Mouse (Mus musculus): ENCODE data around the gene Tspoap1.

Tspoap1 gene

DNA sequence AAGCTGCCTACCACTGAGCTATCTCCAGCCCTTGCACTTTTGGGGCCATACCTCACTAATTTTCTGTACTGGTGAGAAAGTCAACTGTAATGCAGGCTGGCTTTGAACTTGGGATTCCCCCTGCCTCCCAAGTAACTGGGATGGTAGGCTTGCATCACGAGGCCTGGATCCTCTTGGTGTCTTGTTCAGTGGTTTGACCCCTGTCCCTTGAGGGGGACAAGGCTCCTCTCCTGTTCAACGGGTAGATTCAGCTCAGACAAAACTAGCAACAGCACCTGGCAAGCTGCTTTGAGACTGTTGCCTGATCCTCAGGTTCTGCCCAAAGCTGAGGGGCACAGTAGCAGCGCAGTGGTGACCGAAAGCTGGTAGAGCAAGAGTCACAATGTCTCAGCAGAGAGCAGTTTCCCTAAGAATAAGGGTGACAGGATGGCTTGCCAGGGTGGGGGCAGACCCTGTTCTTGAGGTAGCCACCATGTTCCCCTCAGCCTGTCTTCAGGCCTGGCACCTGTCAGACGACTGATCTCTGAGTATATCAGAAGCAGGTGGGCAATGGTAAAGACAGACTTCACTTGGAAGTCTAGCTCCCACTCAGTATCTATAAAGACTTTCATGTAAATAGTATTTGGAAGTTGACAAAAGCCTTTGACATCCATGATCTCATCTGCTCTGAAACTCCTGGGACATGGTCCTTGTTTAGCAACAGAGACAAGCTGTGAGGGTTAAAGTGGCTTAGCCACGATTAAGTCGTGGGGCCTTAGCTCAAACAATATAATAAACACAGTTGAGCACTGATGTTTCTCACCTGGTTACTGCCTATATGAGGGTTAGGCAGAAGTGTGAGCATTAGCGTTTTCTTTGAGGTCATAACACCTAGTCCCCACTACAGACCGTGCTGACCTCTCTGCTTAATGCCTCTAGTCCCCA, 14.4 kb upstream of the Tspoap1 start:
- DNase-seq (ENCODE audit: low spot score): no peak

DNA sequence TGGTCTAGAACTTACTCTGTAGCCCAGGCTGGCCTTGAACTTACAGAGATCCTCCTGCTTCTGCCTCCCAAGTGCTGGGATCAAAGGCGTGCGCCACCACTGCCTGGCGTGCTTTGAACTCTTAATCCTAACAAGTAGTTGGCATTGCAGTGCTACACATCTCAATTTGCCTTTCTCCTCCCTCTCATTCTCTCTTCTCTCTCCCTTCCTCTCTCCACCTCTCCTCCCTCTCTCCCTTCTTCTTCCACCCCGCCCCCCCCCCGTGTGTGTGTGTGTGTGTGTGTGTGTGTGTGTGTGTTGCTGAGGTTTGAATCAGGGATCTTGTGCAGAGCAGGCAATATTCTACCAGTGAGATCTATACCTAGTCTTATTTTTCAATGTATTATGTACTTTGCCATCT, 13.0 kb upstream of the Tspoap1 start:
- DNase-seq (ENCODE audit: low spot score): no peak

DNA sequence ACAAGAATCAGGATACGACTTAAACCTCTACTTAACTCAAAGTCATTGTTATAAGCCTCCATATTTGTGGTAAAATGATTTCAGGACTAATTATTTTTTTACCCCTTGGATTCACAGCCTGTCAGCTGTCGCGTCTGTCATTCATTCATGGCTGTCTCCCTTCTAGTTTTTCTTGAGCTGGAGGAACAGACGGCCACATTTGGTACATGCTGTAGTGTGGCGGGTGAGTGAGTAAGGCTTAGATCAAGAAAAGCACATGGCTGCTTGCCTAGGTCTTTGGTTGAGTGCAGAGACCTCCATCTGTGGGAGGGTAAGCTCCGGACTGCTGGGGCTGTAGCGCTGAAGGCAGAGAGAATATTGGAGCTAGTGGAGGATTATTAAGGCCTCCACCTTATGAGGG, 12.6 kb upstream of the Tspoap1 start:
- no peak for DNase-seq (ENCODE audit: low spot score)

DNA sequence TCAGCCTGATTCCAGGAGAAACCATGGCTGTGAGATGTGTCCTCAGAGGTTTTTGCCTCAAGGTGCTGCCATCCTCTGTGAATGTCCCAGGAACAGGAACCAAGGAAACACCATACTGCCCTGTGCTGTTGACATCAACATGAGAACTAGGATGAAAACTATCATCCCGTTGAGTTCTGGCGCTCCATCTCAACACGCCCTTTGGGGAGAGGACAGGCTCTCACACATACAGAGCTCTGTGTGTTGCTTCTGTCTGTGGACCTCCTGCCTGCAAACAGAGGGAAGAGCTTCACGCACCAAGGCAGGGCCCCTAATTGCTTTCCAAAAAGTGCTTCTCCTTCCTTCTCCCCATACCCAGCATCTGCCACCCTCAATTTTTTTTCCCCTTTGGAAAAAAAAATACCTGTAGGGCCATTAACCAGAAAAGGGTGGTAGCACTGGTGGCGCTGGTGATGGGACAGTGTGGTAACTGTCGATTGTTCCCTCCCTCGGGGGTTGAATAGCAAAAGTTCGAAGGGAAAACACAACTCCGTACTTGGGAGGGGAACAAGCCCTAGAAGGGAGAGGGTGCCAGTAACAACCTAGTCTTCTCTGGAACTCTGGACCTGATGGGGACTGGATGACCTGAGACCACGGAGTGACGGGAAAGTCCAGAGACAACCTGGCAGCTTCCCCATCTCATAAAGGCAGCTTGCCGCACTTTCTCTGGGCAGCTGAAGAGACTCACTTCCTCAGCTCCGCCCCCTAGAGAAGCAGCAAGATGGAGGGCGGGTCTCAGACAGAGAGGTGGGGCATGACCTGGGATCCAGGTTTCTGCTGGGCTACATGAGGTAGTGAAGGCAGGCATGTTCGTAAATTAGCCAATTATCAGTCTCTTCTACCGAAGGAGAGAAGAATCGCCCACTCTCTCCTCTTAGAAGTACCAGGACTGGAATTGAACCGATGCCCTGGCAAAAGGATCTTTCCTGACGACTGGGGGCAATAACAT, 11.9 kb upstream of the Tspoap1 start:
- no peak for DNase-seq (ENCODE audit: low spot score)

DNA sequence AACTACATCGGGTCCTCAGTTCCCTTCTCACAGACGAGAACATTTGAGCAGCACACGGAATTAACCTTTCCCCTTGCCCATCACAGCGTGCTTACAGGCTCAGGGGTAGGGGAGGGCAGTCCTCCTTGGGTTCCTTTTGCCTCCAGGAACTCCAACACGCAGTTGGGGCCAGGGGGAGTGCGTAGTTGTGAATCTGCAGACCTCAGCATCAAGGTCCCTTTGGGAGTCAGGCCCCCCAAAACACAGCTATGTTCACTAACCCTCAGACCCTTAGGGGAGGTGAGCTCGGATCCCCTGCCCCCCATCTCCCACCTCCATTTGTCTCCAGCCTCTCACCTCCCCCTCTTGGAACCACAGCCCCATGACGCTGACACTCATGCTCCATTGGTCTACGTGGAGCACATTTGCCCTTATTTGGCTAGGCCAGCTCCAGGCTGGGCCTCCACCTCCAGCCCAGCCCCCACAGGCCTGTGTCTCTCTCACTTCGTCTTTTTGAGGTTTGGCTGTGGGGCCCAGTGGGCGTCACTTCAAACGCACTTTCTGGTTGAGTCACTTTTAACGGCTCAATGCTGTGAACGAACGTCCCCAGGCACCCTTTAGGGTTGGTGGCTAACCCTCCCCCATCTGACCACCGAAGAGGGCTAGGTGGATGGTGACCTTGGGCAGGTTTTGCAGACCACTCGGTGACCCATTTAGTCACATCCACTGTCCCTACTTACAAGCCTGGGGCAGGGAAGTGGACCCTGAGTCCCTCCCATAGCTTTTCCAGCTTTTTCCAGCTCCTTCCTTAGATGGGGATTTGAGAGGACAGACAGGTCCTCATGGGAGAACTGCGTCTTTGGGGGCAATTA, 10.9 kb upstream of the Tspoap1 start:
- DNase-seq (ENCODE audit: low spot score): no peak

DNA sequence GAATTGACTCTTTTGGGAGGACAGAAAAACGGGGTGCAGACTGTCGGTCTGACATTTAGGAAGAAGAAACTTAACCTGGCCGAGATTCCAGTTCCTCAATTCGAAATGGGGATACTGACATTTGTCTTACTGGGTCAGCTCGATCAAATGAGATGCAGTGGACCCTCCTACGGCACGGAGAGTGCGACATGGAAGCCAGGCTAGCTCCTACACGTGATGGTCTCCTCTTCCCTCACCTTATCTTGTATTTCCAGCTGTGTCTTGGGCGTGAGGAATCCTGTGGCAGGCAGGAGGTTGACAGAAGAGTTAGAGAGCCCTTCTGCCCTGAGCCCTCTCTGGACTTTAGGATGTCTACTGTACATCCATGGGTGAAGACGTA, 10.3 kb upstream of the Tspoap1 start:
- no peak for DNase-seq (ENCODE audit: low spot score)

DNA sequence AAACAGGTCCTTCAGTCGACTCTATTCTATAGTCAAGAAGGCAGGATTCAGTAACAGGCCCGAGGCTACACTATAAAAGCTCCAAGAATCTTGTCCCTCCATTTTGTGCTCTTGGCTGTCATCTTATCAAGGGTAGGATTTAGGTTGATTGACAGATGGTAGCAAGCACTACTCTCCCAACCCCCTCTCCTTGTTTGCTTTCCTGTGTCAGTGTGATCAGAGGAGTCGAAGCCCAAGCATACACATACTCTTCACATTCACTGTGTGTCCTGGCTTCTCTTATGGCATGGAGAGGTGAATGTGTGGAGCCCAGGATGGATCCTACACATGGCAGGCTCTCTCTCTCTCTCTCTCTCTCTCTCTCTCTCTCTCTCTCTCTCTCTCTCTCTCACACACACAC, 9.8 kb upstream of the Tspoap1 start:
- no peak for DNase-seq (ENCODE audit: low spot score)

DNA sequence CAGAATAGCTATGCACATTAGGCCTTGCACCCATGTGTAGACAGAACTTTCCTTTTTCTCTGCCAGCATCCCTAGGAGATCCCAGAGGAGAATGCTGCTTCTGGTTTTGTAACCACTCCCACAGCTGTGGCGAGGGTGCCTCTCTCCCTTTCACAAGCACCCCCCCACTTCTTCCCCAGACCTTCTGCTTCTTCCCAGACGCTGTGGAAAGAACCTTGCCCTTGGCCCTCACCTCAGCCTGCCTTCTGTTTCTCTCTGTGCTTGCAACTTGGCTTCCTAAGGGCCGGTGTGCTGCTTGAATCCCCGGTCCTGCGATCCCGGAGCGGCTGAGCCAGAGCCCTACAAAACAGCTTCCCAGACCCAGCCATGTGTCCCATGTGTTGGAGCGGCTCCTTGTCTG, 9.3 kb upstream of the Tspoap1 start:
- no peak for DNase-seq (ENCODE audit: low spot score)

DNA sequence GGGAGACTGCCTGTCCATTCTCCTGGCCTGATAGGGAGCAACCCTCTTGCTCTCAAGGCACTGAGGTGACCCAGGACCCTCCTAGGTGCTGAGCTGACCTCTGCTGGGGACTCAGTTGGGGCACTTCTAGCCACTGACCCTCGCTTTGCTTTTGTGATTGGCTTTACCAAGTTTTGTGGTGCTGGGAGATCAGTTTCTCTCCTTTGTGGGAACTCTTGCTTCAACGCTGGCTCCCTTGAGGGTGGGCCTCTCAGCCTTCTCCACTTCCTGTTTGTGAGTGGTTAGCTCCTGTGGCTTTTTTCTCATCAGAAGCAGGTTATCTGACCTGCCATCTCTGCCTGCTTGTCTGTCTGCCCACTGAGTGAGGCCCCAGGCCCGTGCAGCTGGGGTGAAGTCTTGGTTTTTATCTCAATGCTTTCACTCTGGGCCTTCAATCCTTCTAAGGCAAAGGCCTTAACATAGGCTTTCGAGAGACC, 8.8 kb upstream of the Tspoap1 start:
- no peak for DNase-seq (ENCODE audit: low spot score)

DNA sequence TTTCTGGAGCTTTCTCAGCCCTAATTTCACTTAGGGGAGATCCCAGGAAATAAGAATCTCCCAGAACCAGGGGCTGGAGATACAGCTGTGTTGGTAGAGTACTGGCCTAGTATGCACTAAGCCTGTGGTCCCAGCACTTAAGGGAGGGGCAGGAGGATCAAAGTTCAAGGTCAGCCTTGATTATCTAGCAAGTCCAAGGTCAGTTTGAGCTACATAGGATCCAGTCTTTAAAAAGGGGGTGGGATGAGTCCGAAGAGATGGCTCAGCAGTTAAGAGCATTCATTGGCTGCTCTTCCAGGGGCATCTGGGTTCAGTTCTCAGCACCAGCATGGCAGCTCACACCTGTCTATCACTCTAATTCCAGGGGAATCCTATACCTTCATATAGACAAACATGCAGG, 8.0 kb upstream of the Tspoap1 start:
- no peak for DNase-seq (ENCODE audit: low spot score)

DNA sequence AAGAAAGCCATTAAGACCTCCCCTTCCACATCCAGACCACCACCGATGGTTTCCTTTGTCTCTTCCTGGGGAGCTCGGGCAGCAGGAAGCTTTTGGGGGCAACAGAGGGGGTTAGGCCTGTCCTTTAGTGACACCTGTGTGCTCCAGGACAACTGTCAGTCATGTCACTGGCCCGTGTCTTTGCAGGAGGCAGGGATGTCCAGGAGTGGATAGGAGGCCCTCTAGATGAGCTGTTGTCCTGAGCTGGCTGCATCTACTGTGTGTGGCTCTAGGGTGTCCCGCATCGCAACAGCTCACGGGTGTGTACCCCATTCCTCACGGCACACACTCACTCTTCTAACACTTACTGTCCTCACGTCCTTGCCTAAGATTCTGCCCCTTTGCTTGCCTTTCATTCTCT, 7.1 kb upstream of the Tspoap1 start:
- no peak for DNase-seq (ENCODE audit: low spot score)

DNA sequence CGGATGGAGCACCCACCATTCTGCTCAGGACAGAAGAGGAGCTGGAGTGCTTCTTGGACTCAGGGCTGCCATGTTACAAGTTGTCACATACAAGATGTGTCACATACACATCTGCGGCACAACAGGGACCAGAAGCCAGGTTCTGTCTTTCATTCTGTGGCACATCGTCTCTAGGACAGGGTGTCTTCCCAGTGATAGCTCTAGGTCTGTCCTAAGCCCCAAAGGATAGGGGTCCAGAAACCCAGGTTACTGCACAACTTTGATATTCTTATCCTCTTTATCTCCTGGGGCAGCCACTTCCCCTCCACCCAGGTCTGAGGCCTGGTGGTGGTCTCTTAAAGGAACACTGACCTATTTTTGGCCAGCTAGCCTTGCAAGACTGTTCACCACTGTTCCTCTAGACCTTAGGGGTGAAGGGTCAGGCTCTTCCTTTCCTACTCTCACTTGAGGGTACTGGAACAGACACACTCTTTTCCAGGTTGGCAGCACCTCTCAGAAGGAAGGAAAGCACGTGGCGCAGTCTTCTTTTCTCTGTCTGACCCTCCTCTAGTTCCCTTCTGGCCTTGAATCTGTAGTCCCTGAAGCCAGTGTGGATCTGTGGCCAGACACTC, 6.3 kb upstream of the Tspoap1 start:
- no peak for DNase-seq (ENCODE audit: low spot score)

DNA sequence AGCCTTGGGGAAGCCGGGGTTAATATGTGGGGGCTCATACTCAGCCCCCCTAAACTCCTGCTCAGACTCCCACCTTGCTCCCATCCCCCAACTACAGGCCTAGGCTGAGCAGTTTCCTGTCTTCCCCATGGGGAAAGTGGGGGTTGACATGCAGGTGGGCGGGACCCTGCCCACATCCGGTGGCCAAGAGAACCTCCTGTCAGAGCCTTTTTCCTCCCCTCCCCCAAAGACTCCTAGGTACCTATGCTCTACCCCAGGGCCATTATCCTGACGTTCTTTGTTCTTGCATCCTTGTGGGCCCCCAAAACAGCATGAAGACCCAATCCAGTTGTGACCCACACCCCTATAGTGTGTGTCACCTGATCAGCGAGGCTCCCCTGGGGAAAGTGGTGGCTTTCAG, 5.7 kb upstream of the Tspoap1 start:
- no peak for DNase-seq (ENCODE audit: low spot score)

DNA sequence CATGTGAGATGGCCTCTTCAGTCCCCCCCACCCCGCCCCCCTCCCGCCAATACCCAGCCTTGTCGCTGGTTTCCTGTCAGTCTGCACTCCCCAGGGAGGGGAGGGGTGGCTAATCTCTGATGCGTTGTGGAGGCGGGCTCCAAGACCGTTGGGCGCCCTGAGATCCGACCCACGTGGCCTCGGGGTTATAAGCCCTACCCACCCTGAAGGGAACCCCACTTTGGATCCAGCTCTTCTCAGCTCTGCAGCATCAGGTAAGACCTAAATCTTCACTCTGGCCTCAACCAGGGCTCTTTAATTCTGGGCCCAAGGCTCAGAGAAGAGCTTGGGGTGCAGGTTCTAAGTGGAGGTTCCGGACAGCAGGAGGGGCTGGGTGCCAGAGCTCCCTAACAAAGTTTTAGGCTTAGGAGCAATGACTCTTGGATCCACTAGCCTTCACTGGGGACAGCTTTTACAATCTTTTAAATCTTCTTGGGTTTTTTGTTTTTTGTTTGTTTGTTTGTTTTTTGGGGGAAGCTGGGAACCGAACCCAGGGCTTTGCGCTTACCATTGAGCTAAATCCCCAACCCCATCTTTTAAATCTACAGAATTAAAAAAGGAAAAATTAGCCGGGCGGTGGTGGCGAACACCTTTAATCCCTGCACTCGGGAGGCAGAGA, 4.9 kb upstream of the Tspoap1 start:
- no peak for DNase-seq (ENCODE audit: low spot score)

DNA sequence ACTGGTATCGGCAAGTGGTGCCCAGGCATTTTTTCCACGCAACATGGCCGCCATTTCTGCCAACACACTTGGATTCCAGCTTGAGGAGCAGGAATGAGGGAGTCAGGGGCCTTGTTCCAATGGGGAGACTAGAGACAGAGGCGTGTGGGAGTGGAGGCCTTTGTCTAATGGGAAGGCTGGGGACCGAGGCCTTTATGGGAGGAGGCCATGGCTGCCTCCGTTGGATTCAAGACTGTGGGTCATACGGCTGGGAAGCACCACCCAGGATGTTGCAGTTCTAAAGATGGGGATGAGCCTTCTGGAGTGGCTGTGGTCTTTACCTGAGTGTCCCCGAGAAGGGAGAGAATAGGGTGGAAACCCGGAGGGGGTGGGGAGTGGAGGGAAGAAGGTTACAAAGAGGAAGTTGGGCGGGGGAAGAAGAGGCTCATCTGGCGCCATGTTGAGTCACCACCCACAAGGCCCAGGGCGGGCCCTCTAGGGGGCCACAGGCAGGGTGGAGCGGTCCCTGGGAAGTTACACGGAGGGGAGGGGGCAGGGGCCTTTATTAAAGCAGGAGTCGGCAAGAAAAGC, 4.0 kb upstream of the Tspoap1 start:
- DNase-seq (ENCODE audit: low spot score): no peak

DNA sequence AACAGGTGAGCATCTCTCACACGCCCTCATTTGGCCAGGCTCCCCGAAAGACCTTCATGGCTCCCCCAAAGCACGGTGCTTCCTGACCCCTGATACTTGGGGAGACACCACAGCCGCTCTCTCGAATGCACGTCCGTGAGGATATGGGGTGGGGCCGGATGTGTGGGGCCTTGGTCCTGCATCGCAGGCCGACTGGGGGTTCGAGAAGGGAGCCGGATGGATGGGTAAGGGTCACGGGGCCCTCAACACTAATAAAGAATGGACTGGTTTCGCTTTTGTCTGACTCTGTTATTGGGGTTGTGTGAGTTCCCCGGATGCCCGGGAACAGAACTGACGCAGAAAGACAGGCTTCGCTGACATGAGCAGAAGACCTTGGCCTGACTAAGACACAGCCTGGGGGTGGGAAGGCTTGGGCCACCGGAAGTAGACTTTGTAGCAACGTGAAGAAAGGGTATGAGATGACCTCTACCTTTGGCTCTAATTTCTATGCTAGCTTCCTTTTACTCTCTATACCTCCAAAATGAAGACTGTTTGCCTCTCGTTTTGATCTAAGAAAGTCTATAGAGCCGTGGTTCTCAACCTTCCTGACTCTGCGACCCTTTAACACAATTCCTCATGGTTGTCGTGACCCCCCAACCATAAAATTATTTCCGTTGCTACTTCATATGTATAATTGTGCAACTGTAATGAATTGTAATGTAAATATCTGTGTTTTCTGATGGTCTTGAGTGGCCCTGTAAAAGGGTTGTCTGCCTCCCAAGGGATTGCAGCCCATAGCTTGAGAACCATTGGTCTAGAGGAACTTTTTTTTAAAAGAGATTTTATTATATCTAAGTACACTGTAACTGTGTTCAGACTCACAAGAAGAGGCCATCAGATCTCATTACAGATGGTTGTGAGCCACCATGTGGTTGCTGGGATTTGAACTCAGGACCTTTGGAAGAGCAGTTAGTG, 3.1 kb upstream of the Tspoap1 start:
- DNase-seq (ENCODE audit: low spot score): no peak

DNA sequence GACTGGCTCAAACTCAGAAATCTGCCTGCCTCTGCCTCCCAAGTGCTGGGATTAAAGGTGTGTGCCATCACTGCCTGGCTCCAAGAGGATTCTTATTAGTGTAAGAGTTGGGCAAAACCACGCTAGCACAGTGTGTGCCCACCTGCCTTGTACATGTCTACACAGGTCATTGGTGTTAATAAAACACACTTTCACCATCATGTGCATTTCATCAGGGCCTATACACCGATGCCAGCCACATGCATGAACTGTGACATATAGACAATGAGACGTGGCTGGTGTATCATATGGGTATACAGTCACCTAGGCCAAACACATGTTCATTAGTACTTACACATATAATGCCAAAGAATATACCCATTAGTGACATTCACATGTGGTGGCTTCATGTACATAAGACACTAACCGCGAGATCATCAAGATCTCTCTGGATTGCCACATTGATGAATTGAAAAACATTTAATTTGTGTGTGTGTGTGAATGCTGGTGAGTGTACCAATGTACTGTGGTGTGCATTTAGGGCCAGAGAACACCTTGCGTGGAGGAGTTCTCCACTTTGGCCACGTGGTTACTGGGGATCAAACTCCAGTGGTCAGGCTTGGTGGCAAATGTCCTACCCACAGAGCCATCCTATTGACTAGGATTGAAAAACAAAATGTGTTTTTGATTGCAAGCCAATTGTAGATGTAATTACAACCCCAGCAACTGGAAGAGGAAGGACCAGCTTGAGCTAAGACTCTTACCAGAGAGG, 2.0 kb upstream of the Tspoap1 start:
- DNase-seq (ENCODE audit: low spot score): no peak

DNA sequence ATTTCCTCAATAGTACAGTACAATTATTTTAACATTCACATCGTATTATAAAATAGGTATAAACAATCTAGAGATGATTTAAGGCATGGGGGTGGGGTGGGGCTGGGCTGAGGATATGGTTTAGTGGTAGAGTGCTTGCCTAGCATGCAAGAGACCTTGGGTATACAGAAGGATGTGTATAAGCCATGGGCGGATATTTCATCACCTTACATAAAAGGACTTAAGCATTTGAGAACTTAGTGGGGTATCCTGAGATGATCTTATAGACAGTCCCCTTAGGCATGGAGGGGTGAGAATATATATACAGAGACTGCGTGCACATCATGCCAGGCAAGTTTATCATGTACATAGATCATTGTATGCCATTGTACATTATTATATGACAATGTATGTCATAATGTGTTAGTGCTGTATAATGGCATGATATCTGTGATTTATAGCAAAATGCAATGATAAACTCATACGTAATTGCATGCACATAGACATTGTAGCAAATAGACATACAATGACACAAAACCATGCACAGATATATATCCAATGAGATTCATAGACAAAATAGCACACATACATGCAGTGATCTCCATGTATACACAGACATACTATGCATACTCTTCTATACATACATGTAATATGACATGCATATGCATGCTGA, 1.3 kb upstream of the Tspoap1 start:
- DNase-seq (ENCODE audit: low spot score): no peak

Measured in ovary, postnatal 10 days (tissue).